Mouse (Mus musculus): ENCODE data around the gene Trip4.

Gene Trip4

DNA sequence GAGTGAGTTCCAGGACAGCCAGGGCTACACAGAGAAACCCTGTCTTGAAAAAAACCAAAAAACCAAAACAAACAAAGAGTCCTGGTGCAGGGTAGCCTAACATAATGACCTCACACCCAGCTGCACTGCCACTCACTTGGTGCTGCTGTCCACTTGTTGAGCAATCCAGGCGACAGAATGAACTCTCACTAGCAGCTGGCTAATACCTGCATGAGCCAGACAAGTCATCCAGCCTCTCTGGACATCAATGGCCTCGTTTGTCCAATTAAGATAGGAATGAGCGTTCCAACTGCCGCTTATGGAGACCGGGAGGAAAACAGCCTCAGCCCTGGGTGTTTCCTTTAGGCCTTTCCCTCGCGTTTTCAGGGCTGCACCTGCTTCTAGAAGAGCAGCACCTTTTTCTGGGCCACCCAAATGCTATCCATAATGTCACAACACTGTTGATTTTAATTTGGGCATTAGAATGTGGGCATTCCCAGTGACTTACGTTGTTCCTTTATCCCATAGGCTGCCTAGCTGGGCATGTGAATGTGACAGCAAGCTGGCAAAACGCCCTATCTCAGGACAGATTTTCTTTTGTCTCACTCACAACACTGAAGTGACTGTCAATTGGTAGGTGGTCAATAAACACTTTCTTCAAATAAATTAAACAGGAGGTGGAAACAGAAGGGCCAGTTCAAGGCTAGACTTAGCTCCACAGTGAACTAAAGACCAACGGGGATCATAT is 73.8 kb downstream of the Trip4 start:
- peak; percentile 62 for DNase-seq (ENCODE audit: low read depth)

DNA sequence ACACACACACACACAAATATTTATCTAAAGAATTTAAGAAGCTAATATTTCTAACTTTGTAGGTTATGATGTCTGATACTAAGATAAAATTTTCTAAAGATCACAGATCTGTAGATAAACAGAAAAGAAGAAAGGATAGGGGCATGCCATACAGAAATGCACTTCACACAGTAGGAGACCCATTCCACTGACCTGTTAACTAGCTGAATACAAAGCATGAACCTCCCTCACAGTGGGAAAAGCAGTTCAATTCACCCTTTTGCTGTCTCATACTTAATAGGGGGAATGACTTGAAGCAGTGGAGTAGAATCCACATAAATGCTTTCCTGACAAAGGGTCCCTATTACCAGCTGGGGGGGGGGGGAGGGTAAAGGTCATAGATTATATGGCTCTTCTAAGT is 75.0 kb downstream of the Trip4 start:
- DNase-seq (ENCODE audit: low read depth) = no peak

DNA sequence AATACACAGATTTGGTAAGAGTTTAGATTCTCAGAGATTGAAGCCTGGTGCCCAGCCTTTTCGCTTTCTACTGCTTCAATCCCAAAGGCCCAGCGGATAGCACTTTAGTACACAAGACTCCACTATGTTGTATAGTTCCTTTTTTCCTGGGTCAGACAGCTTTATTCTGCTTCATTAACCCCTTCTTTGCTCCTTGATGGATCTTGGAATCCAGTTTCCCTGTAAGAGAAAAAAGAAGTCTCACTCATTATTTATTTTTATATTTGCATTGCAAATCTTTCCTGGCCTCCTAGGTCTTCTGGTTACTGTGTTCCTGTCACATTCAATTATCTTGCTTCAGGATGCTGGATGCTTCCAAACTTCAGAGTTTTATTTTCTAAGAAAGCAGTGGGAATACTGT is 75.4 kb downstream of the Trip4 start:
- DNase-seq (ENCODE audit: low read depth) = no peak

DNA sequence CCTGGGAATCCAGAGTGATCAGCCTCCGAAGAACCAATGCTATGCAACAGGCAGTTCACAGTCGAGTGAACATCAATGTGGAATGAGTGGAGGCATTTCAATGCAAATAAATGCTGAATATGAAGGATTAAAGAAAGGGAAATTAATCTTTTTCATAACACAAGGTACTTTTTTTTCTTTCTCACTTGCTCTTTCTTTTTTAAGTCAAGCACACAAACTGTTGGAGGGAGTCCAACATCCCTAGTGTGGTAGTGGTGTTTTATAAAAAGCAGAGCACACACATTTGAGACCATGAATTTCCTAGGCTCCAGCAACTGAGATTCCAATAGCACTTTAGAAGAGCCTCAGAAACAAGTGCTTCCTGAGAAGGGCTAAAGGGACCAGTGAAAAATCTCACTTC is 76.6 kb downstream of the Trip4 start:
- DNase-seq (ENCODE audit: low read depth) = no peak

DNA sequence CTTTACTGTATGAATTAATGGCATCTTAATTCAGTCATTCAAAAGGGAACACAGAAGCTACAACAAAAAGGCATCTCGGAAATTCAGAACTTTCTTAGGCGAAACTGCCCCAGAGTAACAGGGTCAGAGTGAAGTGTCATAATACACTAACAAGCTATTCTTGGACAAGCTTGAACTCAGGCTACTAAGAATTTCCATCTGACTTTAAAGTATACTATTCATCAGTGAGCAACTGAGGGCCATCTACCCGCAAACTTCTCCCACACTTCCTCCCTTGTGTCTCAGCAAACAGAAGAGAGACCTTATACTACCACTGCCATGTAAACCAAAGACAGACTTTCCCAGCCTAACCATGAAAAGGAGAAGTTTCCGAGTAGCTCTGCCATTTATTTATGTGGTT is 77.4 kb downstream of the Trip4 start:
- DNase-seq (ENCODE audit: low read depth) = peak; percentile 84

DNA sequence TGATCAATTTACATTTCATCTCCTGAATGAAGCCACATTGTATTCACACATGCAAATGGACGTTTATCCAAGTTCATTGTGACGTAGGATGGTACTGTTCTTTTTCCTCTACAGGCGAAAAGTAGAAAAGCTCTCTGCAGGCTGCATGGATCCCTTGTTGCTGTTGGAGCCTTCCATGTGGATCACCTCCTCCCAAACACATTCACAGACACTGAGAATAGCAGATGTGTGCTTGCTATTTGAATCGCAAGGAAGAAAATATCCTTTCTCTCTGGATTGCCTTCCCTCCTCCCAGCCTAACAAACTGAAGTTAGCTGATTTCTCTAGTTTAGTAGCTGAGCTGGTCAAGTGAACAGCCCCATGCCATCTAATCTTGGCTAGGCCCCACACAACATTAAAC is 78.3 kb downstream of the Trip4 start:
- no peak for DNase-seq (ENCODE audit: low read depth)

DNA sequence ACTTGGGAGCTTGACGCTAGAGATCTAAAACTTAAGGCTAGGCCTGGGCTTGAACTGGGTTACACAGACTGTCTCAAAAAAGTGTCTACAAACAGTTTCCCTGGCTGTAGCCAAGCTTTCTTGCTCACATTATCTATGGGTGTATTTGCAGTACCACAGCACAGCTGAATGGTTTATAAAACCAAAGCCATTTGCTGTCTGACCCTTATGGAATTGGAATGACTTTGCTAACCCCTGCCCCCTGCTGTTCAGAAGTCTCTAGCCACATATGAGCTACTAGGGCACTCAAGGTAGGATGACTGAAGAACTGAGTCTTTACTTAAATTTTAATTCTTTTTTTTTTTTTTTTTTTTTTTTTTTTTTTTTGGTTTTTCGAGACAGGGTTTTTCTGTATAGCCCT is 79.2 kb downstream of the Trip4 start:
- DNase-seq (ENCODE audit: low read depth) = peak; percentile 89

DNA sequence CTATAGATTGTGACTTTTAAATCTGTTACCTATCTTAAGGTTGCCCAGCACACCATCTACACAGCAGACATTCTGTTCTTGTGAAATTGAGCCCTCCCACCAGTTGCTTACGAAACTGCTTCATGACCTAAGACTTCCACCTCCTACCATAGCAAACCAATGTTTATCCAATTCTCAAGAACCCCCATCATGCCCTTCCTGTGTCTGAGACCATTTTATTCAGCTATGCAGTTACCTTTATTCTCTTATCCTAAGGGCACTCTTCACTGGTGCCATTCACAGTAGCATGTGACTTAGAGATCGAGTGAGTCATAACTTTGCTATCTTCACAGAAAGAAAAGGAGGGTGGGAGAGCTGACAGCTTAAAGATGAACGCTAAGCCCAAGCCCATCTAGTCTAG is 80.1 kb downstream of the Trip4 start:
- peak; percentile 88 for DNase-seq (ENCODE audit: low read depth)

DNA sequence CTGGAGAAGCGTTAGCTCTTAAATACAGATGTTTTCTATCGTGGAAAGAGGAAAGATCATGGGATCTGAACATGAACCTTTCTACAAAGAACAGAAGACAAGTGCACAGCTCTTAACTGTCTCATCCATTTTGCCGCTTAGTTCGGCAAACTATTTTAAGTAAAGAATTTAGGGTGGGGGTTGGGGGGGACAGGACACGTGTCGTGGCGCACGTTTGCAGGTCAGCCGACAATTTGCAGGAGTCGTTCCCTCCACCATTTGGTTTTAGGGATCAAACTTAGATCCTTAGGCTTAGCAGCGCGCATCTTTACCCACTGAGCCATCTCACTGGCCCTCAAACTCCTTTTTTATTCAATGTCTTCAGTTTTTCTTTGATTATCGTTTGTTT is 80.6 kb downstream of the Trip4 start:
- no peak for DNase-seq (ENCODE audit: low read depth)

DNA sequence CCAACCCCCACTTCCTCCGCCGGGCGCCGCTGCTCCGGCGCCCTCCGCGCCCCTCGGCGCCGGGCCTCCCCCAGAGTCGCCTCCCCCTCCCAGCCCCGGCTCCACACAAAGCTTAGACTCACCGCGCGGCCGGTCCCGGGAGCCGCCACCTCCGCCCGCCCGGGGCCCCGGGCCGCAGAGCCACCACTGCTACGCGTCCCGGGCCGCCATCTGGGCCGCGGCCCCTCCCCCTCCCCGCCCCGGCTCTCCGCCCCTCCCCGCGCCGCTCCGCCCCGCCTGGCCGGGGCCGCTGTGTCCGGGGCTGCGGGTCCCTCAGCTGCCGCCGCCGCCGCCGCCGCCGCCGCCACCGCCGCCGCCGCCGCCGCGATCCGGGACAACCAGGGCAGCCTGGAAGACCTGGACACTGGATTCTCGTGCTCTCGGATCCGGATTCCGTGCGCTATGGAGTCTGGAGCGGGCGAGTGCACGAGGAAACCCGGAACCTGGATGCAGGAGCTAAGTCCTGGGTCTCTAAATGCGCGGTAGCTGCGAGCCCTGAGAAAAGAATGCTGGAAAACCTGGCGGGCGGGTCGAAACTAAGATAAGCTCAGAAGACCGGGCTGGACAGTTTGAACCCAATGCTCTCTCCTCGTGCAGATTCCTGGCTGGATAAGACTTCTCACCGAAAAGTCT is 81.1 kb downstream of the Trip4 start, which contains the start of gene Zfp609:
Zfp609 (minus strand) TSS at position 221 of the 672 bp plus-strand sequence.
- peak; percentile 92 for DNase-seq (ENCODE audit: low read depth)

DNA sequence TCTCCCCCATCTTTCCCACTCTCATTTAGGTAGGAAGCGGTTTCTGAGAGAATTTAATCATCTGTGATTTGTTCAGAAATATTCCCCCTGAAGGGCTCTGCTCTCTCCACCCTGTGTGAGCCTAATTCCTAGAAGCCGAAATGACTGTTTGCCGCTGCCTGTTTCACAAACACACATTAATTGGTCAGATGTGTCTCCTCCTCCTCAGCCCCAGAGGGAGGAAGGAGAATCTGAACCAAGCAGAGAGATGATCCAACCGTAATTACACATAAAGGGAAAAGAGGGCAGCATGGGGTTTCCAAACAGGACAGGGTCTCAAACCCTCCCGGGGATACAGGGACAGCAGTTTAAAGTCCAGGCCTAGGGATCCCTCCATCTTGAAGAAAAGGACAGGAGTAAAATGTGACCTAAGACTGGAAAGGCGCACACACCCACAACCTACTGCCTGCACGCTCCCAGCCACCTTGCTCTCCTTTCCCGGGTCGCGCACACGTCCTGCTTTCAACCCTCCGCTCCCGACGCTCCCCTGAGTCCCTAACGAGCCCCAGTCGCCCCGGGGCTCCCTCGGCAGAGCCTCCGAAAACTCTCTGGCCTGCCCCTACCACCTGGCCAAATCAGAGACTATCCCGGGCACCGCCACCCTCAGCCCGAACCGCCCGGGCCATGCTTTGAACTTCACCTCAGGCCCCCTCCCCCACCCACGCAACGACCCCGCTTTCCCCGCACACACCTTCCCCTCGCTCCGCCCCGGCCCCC is 81.8 kb downstream of the Trip4 start:
- DNase-seq (ENCODE audit: low read depth) = peak; percentile 88

DNA sequence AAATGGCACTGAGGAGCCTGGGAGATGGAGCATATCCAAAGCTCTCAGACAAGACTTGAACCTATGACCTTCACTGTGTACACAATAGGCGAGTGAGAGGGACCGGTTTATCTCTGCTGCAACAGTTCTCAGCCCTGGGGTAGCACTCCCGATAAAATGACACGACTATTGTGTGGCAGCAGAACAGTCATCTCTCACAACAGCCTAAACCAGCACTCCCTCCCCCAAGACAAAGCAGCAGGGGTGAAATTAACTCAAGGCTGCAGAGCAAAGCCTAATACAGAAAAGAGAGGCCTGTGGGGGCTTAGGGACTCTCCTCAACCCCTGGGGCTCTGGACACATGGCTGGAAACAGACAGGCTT is 82.4 kb downstream of the Trip4 start:
- DNase-seq (ENCODE audit: low read depth) = no peak

DNA sequence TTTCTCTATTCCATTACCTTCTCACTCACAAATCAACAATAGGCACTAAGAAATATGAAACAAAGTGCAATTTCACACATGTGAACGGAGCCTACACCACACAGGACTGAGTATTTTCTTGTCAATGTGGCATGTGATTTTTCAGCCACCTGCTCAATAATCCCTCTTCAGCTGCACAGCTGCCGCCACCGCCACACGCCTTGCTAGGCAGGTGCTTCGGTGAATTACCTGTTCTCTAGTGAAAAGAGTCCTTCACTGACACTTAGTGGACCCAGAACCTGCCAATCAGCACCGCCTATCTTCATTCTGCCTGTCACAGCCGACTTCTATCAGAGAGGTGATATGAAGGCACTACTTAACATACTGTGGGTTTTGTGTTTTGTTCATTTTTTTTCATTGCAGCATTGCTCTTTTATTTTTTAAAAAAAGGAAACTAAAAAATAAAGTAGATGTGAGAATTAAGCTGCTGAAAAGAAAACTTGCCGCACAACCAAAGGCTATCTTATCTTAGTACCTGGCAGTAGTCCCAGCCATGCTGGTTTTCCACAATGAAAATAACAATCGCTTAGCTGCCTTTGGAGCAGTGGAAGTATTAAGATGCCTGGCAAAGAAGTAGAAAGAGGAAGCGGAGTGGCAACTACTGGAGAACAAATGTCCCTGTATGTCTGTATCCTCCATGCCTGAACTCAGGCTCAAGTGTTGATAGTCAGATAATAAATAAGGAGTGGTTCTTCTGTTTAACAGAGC is 84.7 kb downstream of the Trip4 start:
- no peak for DNase-seq (ENCODE audit: low read depth)

DNA sequence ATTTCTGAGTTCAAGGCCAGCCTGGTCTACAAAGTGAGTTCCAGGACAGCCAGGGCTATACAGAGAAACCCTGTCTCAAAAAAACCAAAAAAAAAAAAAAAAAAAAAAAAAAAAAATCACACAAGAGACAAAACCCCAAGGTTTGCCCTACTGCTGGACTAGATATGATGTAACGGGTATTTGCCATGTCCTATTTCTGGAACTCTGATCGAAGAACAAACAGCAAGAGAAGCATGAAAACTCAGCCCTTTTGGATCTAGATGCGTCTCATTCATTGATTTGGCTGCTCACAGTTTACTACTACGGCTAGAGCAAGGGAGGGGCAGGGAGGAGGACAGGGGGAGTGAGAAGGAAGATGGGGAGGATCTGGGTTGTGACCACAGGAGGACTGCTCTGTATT is 86.6 kb downstream of the Trip4 start:
- no peak for DNase-seq (ENCODE audit: low read depth)

DNA sequence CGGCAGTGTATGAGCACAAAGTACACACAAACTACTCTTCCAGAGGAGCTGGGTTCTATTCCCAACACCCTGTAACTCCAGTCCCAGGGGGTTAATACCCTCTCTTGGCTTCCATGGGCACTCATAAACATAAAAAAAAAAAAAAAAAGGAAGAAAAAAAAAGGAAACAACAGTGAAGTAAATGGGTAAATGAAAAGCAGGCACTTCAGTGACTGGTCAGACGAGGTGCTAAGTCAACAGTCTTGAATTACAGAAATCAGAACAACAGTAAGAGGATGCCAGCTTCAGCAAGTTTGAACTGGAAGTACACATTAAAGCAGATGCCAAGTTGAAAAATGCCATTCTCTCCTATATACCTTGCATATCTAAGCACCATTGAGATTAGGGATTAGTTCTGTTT is 88.3 kb downstream of the Trip4 start:
- DNase-seq (ENCODE audit: low read depth) = no peak

DNA sequence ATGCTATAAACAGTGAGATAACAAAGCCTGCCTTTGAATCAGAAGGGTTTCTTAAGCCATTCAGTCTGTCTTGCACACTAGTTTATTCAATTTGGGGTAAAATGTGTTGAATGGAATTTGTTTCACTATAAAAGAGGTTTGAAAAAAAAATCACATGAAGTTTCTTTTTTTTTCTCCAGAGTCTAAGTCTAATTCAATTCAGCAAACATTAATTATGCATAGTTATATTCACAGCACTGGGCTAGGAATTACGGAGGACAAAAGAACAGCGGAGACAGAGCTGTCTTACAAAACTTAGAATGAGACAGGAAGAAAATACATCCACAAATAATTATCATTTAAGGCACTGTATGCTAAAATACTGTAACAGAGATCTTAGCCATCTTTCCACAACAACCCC is 90.2 kb downstream of the Trip4 start:
- no peak for DNase-seq (ENCODE audit: low read depth)

DNA sequence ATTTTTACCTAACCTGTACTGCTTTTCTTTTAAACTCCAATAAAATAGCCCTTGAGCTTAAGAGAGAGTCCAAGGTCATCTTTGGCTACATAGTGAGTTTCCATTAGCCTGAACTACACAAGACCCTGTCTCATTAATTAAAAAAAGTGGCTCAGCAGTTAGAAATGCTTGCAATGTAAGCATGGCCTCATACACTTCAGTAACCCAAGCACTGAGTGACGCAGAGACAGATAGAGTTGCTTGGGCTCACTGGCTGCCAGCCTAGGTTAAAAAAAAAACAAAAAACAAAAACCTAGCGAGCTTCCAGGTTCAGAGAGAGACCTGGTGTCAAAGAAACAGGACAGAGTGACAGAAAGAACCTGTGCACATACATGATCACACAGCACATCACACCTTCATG is 95.8 kb downstream of the Trip4 start:
- DNase-seq (ENCODE audit: low read depth) = no peak

DNA sequence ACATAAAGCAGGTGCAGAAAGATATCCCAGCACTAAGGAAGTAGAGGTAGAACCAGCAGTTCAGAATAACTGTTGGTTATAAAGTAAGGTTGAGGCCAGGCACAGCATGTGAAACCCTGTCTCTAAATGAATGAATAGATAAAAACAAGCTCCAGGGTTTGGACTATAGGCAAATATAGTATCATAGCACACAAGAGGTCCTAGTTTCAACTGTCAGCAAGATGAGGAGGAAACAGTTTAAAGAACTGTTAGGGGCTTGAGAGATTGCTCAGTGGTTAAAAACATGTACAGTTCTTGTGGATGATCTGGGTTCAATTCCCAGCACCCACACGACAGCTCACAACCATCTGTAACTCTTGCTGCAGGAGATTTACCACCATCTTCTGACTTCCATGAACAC is 96.8 kb downstream of the Trip4 start:
- no peak for DNase-seq (ENCODE audit: low read depth)

DNA sequence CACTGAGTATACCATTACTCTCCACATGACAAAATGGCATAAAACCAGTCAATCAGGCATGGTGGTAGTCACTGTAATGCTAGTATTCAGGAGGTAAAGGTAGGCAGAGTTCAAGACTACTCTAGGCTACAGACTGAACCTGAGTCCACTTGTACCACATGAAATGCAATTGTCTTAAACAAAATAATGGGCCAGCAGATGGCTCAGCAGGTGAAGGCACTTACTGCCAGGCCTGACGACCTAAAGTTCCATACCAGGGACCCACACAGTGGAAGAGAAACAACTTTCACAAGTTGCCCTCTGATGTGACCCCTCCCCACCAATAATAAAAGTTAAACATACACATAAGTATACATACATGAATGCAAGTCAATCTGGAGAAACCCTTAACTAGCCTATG is 100.8 kb downstream of the Trip4 start:
- no peak for DNase-seq (ENCODE audit: low read depth)

DNA sequence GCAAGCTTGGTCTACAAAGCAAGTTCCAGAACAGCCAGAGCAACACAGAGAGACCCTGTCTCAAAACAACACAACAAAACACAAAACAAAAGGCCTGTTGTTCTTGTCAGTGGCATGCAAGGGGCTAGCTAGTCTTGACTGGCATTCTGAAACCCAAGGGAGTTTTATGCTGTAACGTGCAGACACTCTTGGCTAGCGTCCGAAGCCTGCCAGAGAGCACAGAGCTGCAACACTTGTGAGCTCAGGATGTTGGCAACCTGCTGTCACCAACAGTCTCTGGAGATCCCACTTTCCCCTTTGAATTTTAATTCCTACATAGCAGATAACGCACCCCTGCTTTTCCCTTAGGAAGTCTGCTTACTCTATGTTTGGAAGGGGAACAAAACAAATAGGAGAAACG is 101.3 kb downstream of the Trip4 start:
- DNase-seq (ENCODE audit: low read depth) = no peak

DNA sequence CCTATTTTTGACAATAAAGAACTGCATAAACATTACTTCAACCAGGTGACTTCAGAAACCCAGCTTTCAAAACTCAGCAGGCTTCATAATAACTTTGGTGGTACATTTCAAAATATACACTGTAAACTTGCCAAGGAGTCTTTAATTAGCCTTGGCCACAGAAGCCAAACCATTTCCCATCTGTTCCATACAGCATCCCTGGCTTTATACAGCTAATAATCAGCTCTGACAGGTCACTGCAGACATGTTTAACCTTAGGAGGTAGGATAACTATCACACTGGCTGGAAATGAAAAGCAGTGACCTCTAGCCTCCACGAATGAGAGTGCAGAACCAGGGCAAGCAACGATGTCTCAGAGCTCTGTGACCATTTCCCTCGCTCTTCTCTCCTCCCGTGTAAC is 108.8 kb downstream of the Trip4 start:
- DNase-seq (ENCODE audit: low read depth) = no peak

DNA sequence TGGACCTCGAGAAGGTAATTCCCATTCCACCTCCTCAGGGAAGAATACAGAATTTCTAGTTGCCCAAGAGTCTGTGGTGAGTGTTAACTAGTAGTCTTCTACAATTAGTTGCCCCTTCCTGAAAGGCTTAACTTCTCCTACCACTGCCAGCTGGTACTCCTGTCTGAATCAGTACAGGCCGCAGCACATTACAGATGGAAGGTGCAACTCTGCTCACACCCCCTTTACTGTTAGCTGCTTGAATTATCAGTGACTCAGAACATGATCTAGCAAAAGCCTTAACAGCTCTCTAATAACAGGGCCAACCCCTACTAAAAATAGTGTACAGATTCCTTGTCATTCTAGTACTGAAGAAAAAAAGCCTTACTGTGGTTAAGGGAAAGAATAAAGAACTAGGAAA is 112.9 kb downstream of the Trip4 start:
- DNase-seq (ENCODE audit: low read depth) = peak; percentile 22

DNA sequence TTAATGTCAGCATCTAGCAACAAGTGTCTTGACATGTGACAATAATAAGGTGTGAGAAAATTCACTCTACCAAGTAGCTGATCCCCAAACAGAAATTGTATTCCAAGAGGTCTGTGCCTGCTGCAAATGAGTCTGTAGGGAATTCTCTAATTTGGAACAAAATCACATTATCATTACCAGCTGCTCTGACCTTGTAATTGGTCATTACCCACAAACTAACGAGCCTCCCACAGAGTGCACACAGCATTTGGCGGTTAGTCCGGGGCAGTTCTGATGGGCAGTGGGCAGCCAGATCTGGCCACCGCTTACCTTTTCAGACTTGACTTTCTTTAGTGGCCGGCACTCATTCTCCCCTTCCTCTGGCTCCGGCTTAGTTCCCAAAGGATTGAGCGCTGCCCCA is 114.3 kb downstream of the Trip4 start:
- DNase-seq (ENCODE audit: low read depth) = no peak

Data from 416B (cell line).